Mouse (Mus musculus): ENCODE data around the gene Mettl27.
"Not testable (repeated sequence)": the region's sequence is repeated elsewhere in the genome, so short reads cannot be mapped to it uniquely, and the experiment has no call there.

Mettl27 gene

DNA sequence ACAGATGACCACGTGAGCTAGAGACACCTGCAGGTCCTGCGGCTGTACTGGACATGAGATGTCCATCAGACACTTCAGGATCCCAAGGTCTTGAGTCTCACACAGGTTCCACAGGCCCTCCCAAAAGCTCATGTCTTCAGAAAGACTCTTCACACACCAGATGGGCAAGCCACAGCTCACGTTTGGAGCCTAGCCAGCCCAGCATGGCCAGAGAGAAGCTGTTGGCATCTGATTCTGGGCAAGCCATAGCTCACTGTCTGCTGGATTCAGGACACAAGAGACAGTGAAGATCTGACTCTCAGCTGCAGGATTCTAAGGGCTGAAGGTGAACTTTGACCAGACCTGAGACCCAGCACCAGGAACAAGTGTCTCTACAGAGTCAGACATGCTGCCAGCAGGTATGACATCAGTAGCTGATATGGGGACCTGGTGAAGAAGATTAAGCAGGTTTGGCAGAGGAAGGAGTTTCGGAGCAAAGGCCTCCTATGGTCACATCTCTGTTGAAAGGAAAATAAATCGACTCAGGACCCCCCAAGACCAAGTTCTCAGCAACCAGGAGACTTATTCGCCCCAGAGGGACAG, 12.0 kb upstream of the Mettl27 start:
- DNase-seq (ENCODE audit: low spot score), result no peak

DNA sequence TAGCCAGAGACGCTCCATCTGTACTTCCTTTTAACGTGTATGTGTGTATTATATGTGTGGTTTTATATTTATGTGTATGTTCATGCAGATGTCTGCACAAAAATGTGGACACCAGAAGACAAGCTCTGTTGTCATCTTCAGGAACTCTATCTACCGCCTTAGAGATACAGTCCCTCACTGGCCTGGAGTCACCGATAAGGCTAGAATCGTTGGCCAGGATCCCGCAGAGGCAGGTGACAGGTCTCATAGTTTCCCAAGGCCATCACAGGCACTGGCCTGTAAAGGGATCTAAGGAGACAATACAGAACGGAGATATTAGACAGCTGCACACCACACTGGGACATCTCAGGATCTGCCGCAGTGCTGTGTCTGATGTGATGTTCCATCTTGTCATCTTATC, 11.1 kb upstream of the Mettl27 start:
- DNase-seq (ENCODE audit: low spot score), result no peak

DNA sequence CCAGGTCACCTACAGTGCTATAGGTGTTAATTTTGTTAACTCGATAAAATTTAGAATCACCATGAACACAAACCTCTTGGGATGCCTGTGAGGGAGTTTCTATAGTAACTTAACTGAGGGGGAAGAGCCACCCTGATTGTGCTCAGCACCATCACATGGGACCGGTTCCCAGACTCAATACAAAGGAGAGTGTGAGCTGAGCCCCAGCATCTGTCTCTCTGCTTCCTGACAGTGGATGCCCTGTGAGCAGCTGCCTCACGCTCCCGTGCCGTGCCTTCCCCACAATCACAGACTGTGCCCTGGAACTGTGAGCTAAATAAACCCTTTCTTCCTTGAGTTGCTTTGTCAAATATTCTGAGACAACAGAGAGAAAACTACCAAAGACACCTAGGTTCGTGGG, 9.0 kb upstream of the Mettl27 start:
- DNase-seq (ENCODE audit: low spot score), result no peak

DNA sequence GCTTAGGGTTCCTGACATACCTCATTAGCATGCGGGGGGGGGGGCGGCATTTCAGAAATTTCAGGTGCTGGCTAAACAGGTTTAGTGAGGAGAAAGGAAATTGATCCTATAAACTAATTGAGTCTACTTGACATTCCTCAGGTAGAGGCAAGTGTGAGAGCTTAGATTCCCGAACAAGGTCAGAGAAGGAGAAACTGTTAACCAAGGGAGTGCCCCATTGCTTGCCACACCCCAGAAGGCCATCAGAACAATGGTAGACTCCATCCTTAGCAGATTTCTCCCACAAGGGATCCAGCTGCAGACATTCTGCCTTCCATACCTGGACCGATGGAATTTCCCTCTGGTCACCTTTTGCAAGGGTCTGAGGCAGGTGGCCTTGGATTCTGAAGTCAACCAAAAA, 5.4 kb upstream of the Mettl27 start:
- DNase-seq (ENCODE audit: low spot score), result no peak

- no peak for DNase-seq (ENCODE audit: low spot score)
Measured at GRCm38 (mm10) chr5:134929988-134930387, 2.2 kb upstream of the Mettl27 start.

DNA sequence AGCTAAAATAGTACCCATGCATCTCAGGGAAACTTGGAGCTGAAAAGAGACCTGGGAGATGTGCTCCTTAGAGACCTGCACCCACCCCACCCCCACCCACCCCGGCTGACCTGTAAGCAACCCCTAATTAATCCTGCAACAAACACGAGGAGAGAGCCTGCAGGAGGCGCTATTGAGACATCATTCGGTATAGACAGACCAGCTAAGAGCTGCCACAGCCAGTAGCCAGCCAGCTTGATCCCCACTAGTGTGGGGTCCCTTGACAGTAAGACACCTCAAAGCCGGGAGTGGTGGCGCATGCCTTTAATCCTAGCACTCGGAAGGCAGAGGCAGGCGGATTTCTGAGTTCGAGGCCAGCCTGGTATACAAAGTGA, 722 bp downstream of the Mettl27 start:
- no peak for DNase-seq (ENCODE audit: low spot score)

GRCm38 (mm10) chr5:134933281-134933680, 1.1 kb downstream of the Mettl27 start:
- DNase-seq (ENCODE audit: low spot score), result no peak

DNA sequence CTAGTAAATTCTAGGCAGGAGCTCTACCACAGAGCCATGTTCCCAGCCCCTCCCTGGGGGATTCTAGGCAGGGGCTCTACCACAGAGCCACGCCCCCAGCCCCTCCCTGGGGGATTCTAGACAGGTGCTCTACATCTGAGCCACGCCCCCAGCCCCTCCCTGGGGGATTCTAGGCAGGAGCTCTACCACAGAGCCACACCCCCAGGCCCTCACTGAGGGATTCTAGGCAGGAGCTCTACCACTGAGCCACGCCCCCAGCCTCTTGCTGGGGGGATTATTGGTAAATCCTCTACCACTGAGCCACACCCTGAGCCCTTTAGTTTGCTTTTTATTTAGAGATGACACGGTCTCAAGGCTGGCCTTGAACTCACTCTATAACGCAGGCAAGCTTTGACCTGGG, 1.5 kb downstream of the Mettl27 start:
- not testable (repeated sequence) for DNase-seq (ENCODE audit: low spot score)

DNA sequence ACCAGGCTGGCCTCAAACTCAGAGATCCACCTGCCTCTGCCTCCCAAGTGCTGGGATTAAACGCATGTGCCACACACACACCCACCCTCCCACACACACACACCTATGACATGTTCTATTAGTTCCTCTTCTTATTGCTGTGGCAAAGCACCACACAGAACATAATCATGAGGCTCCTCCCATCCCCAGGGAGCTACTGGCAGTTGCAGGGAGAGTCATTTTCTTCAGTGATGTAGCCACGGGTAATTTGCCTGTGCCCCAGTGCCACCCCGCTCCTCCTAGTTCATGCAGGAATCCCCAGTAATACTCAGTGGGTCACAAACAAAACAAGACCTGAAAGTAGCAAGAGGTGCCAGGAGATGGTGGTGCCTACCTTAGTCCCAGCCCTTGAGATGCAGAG, 2.5 kb downstream of the Mettl27 start:
- DNase-seq (ENCODE audit: low spot score), result no peak

GRCm38 (mm10) chr5:134936051-134936450, 3.9 kb downstream of the Mettl27 start:
- DNase-seq (ENCODE audit: low spot score), result no peak

GRCm38 (mm10) chr5:134936626-134937185, 4.5 kb downstream of the Mettl27 start:
- no peak for DNase-seq (ENCODE audit: low spot score)

DNA sequence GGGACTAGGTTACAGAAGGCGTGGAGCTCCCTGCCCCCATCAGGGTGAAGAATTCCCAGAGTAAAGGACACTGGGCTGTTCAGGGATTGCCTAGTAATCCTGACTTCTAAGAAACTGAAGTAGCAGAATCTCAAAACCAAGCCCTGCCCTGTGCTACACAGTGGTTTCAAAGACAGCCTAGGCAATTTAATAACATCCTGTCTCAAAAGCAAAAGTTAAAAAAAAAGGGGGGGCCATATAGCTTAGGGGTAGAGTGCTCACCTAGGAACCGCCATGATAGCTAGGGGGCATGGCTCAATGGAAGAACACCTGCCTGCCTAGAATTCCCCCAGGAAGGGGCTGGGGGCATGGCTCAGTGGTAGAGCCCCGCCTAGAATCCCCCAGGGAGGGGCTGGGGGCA, 6.9 kb downstream of the Mettl27 start:
- no peak for DNase-seq (ENCODE audit: low spot score)

GRCm38 (mm10) chr5:134939554-134939953, 7.4 kb downstream of the Mettl27 start:
- DNase-seq (ENCODE audit: low spot score), result not testable (repeated sequence)

- no peak for DNase-seq (ENCODE audit: low spot score)
Measured at GRCm38 (mm10) chr5:134941472-134942209, 9.5 kb downstream of the Mettl27 start.

- no peak for DNase-seq (ENCODE audit: low spot score)
Measured at GRCm38 (mm10) chr5:134942740-134943139, 10.6 kb downstream of the Mettl27 start.

- DNase-seq (ENCODE audit: low spot score), result no peak
Measured at GRCm38 (mm10) chr5:134944179-134944578, 12.0 kb downstream of the Mettl27 start.

DNA sequence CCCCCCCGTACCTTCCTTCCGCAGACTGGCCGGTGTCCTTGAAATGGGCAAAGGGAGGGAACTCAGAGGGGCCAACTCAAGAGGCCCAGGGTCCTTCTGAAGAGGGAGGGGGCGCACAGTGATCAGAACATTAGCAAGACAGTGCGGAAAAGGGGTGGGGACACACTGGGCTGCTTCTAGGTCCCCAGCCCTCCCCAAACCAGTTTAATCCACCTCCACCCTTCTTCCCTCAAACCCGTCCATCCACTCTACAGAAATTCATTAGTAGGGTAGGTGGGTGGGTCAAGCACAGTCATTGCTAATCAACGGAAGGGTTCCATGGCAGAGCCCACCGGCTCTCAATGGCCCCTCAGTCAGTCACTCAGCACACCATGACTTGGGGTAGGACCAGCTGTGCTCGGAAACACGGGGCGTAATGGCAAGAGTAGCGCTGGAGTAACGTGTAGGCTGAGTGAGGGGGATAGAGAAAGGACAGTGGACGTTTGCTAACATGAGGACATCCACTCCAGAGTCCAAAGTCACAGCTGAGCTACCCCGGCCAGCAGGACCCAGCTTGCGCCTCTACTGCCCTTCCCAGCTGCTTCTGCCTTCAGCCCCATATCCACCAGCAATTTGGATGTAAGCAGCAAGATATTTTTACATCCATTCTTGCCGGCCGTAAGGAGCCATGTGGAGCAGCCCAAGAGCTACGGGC, 13.2 kb downstream of the Mettl27 start:
- DNase-seq (ENCODE audit: low spot score), result no peak

GRCm38 (mm10) chr5:134946063-134946856, 14.1 kb downstream of the Mettl27 start:
- DNase-seq (ENCODE audit: low spot score), result no peak

GRCm38 (mm10) chr5:134946857-134947255, 14.7 kb downstream of the Mettl27 start, which contains the start of gene Cldn4:
Gene Cldn4 (minus strand): TSS chr5:134946934.
- DNase-seq (ENCODE audit: low spot score), result no peak

GRCm38 (mm10) chr5:134947420-134948084, 15.4 kb downstream of the Mettl27 start:
- no peak for DNase-seq (ENCODE audit: low spot score)

DNA sequence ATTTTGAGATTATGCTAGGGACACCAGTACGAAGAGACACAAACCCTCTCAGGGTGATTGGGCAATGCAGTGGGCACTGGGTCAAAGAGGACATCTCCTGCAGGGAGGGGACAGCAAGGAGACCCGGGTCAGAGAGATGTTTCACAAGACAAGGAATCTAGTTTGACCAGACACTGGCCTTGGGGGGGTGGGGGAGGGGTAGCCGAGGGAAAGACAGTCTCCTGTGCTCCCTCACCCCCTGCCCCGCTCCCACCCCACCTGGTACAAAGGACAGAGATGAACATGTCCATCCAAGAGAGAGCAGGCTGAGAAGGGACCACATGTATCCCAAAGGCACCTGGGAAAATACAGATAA, 15.9 kb downstream of the Mettl27 start:
- no peak for DNase-seq (ENCODE audit: low spot score)
